Mouse (Mus musculus) kidney, embryonic 14.5 days (tissue): ENCODE results near the gene Dpp9. TPM values are rescaled to one million over a fixed set of nuclear protein-coding genes. Genes with fewer than 3 reads are reported as not detected.

Experiments
- ATAC-seq: fragments of 200-750 bp; cut with Nextera tagmentation; 2 replicates; pipeline ENCODE4 v1.8.0; 2017; ENCODE audit warnings: moderate number of reproducible peaks, mild to moderate bottlenecking, moderate TSS enrichment, moderate library complexity; ENCODE audit not compliant: low FRiP score, low TSS enrichment
- H3K27ac ChIP-seq: fragments of 300-500 bp; sonication (generic); 2 replicates; pipeline ENCODE4 v1.5.1; 2014; ENCODE audit warnings: low read depth, mild to moderate bottlenecking, low read length, moderate library complexity, mixed read lengths
- H3K27me3 ChIP-seq: fragments of 300-500 bp; sonication (generic); 2 replicates; pipeline ENCODE4 v1.6.1; 2014; ENCODE audit warnings: mild to moderate bottlenecking, low read length; ENCODE audit not compliant: control insufficient read depth, insufficient read depth
- H3K36me3 ChIP-seq: fragments of 300-500 bp; sonication (generic); 2 replicates; pipeline ENCODE4 v1.6.1; 2014; ENCODE audit warnings: low read length, mixed read lengths; ENCODE audit not compliant: control insufficient read depth, insufficient read depth
- H3K4me1 ChIP-seq: fragments of 300-500 bp; sonication (generic); 2 replicates; pipeline ENCODE4 v1.6.1; 2014; ENCODE audit warnings: low read length, mixed read lengths; ENCODE audit not compliant: control insufficient read depth, insufficient read depth
- H3K4me2 ChIP-seq: fragments of 300-500 bp; sonication (generic); replicated peaks from 2 replicates; pipeline ENCODE4 v1.6.1; 2014; ENCODE audit warnings: low read depth, mild to moderate bottlenecking, low read length
- H3K4me3 ChIP-seq: fragments of 300-500 bp; sonication (generic); 2 replicates; pipeline ENCODE4 v1.5.1; 2014; ENCODE audit warnings: mild to moderate bottlenecking, low read length
- H3K9ac ChIP-seq: fragments of 300-500 bp; sonication (generic); 2 replicates; pipeline ENCODE4 v1.6.1; 2014; ENCODE audit warnings: low read depth, mild to moderate bottlenecking, low read length, moderate library complexity
- H3K9me3 ChIP-seq: fragments of 300-500 bp; sonication (generic); 2 replicates; pipeline ENCODE4 v1.6.1; 2016; ENCODE audit warnings: low read length; ENCODE audit not compliant: control insufficient read depth
- WGBS: fragments of 180-500 bp; shearing (Covaris S2); extraction: QIAGEN DNeasy Blood & Tissue Kit; methylation state at CpG from one replicate; pipeline ENCODE4 v1.1.7; 2014; 5-methylcytosine and 5-hydroxymethylcytosine counted together
- polyA plus RNA-seq: library from polyadenylated mRNA; unstranded; fragments of >200 nt; fragmentation: Nextera tagmentation; extraction: Ambion mirVana; gene quantifications from 2 replicates; pipeline ENCODE4 v1.2.1, GENCODE M21; 2014

Dpp9 gene
- polyA plus RNA-seq, 1 experiment from 2014 or later: 40.3 TPM

DNA sequence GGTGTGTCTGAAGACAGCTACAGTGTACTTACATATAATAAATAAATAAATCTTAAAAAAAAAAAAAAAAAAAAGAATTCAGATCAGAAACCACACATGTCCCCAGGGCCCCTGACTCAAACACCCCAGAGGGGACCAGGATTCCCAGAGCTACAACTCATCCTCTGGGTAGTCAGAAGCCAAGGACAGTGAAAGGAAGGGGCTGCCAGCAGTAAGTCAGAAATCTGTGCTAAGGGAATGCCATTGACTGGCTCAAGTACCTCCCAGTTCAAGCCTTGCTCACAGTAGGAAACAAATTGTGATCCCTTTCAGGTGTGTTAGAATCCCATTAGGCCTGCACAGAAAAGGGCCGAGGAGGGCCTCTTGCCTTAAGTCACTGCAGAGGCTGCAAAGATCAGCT lies 4.5 kb downstream of the Dpp9 start:
- Histone ChIP-seq H3K4me1 (peaks cover 10% of the 10 kb centered on the region), H3K4me2 (no peak overlapping the region), H3K9ac (no peak overlapping the region), H3K27me3 (no peaks in the 10 kb centered on the region), H3K9me3 (no peaks in the 10 kb centered on the region), H3K36me3 (peaks cover 26% of the 10 kb centered on the region), H3K27ac (no peak overlapping the region), H3K4me3 (no peak overlapping the region)
- WGBS: 86% methylated on average over 1 of the region's 1 CpGs
- ATAC-seq: no peak

- no peak for ATAC-seq
- Histone ChIP-seq H3K27ac (no peak overlapping the region), H3K4me3 (no peak overlapping the region), H3K4me2 (no peak overlapping the region), H3K36me3 (peaks cover 42% of the 10 kb centered on the region), H3K9ac (no peak overlapping the region), H3K4me1 (peaks cover 7% of the 10 kb centered on the region), H3K27me3 (no peaks in the 10 kb centered on the region), H3K9me3 (no peaks in the 10 kb centered on the region)
- WGBS: 58% methylated on average over 6 of the region's 6 CpGs
Observed at GRCm38 (mm10) chr17:56212676-56213075, 6.0 kb downstream of the Dpp9 start.

- peaks cover 57% of the 10 kb centered on the region for H3K36me3 ChIP-seq
- H3K9ac ChIP-seq: no peak overlapping the region
- H3K9me3 ChIP-seq: no peaks in the 10 kb centered on the region
- H3K27me3 ChIP-seq: no peaks in the 10 kb centered on the region
- WGBS: 93% methylated on average over 2 of the region's 2 CpGs
- H3K4me1 ChIP-seq: no peaks in the 10 kb centered on the region
- ATAC-seq: no peak
- no peak overlapping the region for H3K4me2 ChIP-seq
- no peak overlapping the region for H3K4me3 ChIP-seq
- no peak overlapping the region for H3K27ac ChIP-seq
Observed at GRCm38 (mm10) chr17:56211090-56211489, 7.6 kb downstream of the Dpp9 start.

- no peaks in the 10 kb centered on the region for H3K27me3 ChIP-seq
- H3K4me3 ChIP-seq: no peak overlapping the region
- H3K27ac ChIP-seq: no peak overlapping the region
- H3K4me2 ChIP-seq: no peak overlapping the region
- WGBS: 93% methylated on average over 3 of the region's 3 CpGs
- H3K9ac ChIP-seq: no peak overlapping the region
- no peaks in the 10 kb centered on the region for H3K4me1 ChIP-seq
- peaks cover 80% of the 10 kb centered on the region for H3K36me3 ChIP-seq
- no peaks in the 10 kb centered on the region for H3K9me3 ChIP-seq
- ATAC-seq: no peak
Observed at GRCm38 (mm10) chr17:56208821-56209220, 9.9 kb downstream of the Dpp9 start.

DNA sequence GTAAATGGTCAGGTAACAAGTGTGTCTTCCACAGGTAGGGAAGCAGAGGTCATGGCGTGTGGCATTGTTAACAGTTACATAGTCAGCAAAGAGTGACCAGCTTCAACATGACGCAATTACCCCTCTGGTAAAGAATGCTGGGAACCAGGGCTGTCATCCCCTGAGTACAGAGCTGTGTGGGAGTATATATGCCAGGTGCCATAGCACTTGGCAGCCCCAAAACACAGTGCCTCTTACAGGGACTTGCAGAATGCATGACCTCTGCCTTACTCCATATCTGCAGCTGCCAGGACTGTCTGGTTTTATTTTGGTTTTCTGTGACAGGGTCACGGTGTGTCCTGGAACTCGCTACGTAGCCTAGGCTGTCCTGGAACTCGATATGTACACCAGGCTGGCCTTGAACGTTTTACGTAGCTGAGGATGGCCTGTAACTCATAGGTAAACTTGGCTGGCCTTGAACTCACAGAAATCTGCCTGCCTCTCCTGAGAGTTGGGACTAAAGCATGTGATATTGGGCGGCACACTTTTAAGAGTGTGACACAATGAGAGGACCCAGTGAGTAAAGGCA lies 10.7 kb downstream of the Dpp9 start:
- 92% methylated on average over 9 of the region's 9 CpGs for WGBS
- no peak overlapping the region for H3K27ac ChIP-seq
- H3K9me3 ChIP-seq: no peaks in the 10 kb centered on the region
- no peak overlapping the region for H3K4me2 ChIP-seq
- no peak overlapping the region for H3K4me3 ChIP-seq
- H3K36me3 ChIP-seq: peaks cover 87% of the 10 kb centered on the region
- no peaks in the 10 kb centered on the region for H3K4me1 ChIP-seq
- no peaks in the 10 kb centered on the region for H3K27me3 ChIP-seq
- ATAC-seq: no peak
- H3K9ac ChIP-seq: no peak overlapping the region

DNA sequence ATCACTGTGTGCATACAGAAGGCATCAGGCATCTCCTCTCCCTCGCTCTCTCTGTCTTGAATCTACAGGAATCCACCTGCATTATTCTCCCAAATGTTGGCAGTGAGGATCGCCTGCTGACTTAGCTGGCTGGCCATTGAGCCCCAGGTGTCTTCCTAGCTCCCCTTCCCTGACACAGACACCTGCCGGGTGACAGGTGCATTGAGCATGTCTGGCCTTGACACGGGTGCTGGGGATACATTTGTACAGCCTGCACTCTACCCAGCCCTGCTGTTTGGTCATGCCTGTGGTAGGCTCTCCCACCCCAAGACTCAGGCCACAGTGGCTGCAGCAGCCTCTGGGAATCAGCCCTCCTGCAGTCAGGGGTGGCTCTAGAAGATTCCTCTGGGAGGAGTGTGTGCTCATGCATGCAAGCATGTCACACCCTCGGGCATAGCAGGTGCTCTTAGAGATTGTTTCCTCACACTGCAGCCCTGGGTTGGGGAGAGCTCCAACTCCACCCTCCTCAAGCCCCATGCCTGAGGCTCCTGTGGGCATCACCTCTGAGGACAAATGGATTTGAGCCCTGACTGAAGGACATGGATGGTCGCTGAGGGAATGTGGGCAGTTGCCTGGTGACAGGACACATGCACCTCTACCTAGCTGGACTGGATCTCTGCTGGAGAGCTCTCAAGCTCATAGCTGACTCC lies 11.6 kb downstream of the Dpp9 start:
- peaks cover 97% of the 10 kb centered on the region for H3K36me3 ChIP-seq
- no peaks in the 10 kb centered on the region for H3K27me3 ChIP-seq
- WGBS: 78% methylated on average over 6 of the region's 6 CpGs
- H3K4me2 ChIP-seq: no peak overlapping the region
- no peak for ATAC-seq
- H3K4me3 ChIP-seq: no peak overlapping the region
- no peaks in the 10 kb centered on the region for H3K9me3 ChIP-seq
- H3K4me1 ChIP-seq: no peaks in the 10 kb centered on the region
- no peak overlapping the region for H3K9ac ChIP-seq
- no peak overlapping the region for H3K27ac ChIP-seq

- no peaks in the 10 kb centered on the region for H3K4me1 ChIP-seq
- 83% methylated on average over 10 of the region's 10 CpGs for WGBS
- no peak overlapping the region for H3K4me3 ChIP-seq
- ATAC-seq: no peak
- no peaks in the 10 kb centered on the region for H3K9me3 ChIP-seq
- peaks cover 100% of the 10 kb centered on the region for H3K36me3 ChIP-seq
- H3K4me2 ChIP-seq: no peak overlapping the region
- H3K27ac ChIP-seq: no peak overlapping the region
- H3K9ac ChIP-seq: no peak overlapping the region
- no peaks in the 10 kb centered on the region for H3K27me3 ChIP-seq
Observed at GRCm38 (mm10) chr17:56206276-56206884, 12.3 kb downstream of the Dpp9 start.

DNA sequence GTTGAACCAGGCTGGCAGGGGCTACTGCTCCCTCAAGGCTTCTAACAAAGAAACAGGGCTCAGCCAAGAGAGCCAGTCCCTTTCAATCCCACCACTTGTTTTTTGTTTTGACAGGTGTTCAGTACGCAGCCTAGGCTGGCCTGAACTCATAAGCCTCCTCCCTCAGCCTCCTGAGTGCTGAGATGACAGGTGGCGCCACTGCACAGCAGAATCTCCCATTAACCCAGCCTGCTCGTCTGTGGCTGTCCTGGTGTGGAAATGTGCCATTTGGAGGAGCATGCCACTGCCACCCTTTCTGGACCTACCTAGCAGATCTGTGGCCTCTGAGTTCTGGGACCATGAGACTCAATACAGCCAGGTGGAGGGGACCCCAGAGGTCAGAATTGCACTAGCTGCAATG lies 15.0 kb downstream of the Dpp9 start:
- Histone ChIP-seq H3K4me3 (no peak overlapping the region), H3K9me3 (no peaks in the 10 kb centered on the region), H3K4me1 (no peaks in the 10 kb centered on the region), H3K9ac (no peak overlapping the region), H3K4me2 (no peak overlapping the region), H3K27ac (no peak overlapping the region), H3K36me3 (peaks cover 91% of the 10 kb centered on the region), H3K27me3 (no peaks in the 10 kb centered on the region)
- 59% methylated on average over 3 of the region's 3 CpGs for WGBS
- no peak for ATAC-seq

DNA sequence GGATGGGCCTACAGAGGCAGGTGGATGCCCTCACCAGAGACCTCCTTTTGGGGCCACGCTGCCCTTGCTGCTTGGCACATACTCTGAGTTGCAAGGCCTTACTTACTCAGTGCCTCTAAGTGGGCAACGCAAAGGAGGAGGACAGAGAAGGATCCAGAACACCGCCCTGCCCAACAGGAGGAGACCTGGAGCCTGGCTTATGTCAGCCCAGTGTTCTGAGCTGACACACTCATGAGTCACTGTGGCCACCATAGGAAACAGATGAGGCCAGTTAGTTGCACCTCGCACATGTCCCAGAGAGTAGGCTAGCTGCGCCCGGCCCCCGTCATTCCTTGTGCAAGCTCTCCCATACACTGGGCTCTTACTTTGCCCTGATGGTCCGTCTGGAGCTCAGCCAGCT lies 16.2 kb downstream of the Dpp9 start:
- no peaks in the 10 kb centered on the region for H3K27me3 ChIP-seq
- H3K36me3 ChIP-seq: peaks cover 91% of the 10 kb centered on the region
- no peak overlapping the region for H3K4me2 ChIP-seq
- WGBS: 93% methylated on average over 8 of the region's 8 CpGs
- no peak overlapping the region for H3K4me3 ChIP-seq
- no peak overlapping the region for H3K9ac ChIP-seq
- ATAC-seq: no peak
- H3K9me3 ChIP-seq: no peaks in the 10 kb centered on the region
- H3K27ac ChIP-seq: no peak overlapping the region
- H3K4me1 ChIP-seq: no peaks in the 10 kb centered on the region
